Mouse (Mus musculus): ENCODE data around the gene Ankrd52. TPM values are rescaled to one million over a fixed set of nuclear protein-coding genes. Genes with fewer than 3 reads are reported as not detected.

Ankrd52 gene
- polyA plus RNA-seq, 1 experiment = 7.0 TPM

DNA sequence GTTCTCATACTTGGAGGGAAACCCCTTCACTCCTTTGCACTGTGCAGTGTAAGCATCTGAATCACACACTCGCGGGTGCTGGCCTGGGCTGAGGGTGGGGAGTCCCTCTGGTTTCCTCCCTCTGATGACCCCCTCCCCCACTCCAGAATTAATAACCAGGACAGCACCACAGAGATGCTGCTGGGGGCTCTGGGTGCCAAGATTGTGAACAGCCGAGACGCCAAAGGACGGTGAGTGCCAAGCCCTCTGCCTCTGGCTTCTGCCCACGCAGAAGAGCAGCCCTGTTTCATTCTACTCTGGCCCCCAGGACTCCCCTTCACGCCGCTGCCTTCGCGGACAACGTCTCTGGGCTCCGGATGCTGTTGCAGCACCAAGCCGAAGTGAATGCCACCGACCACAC lies 12.0 kb downstream of the Ankrd52 start:
- no peak overlapping the region for H3K27ac ChIP-seq (ENCODE audit: control insufficient read depth, insufficient read depth, low read depth, low read length)
- H3K27me3 ChIP-seq (ENCODE audit: control insufficient read depth, insufficient read depth, low read length) = no peaks in the 10 kb centered on the region
- peaks cover 3% of the 10 kb centered on the region for H3K4me1 ChIP-seq (ENCODE audit: control insufficient read depth, insufficient read depth, low read length)
- TF ChIP-seq CTCF (IDR thresholded peaks at IDR 0.05; ENCODE audit: control insufficient read depth, insufficient read depth, insufficient replicate concordance, low read depth, low read length) (no peak), POLR2A (IDR thresholded peaks at IDR 0.05; ENCODE audit: control insufficient read depth, low read depth, low read length) (no peak)
- H3K36me3 ChIP-seq (ENCODE audit: control insufficient read depth, insufficient read depth, low read length) = no peaks in the 10 kb centered on the region
- H3K4me3 ChIP-seq (ENCODE audit: control insufficient read depth, low read depth, low read length) = no peak overlapping the region

DNA sequence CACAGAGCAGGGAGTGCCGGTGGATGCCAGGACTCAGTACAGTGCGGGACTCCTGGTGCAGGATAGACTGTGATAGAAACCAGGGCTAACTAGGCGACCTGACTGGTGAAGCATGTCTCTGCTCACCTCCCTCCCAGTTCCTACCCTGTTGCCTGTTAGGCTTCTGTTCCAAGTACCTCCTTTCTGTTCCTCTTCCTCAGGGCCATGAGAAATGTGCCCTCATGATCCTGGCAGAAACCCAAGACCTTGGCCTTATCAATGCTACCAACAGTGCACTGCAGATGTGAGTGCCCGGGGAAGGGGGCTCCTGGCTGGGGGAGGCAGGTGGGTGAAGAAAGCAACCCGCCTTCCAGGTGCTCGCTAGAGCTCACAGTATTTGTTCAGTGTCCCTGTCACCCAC lies 12.7 kb downstream of the Ankrd52 start:
- Histone ChIP-seq H3K4me3 (ENCODE audit: control insufficient read depth, low read depth, low read length) (no peak overlapping the region), H3K27me3 (ENCODE audit: control insufficient read depth, insufficient read depth, low read length) (no peaks in the 10 kb centered on the region), H3K36me3 (ENCODE audit: control insufficient read depth, insufficient read depth, low read length) (no peaks in the 10 kb centered on the region), H3K4me1 (ENCODE audit: control insufficient read depth, insufficient read depth, low read length) (peaks cover 3% of the 10 kb centered on the region), H3K27ac (ENCODE audit: control insufficient read depth, insufficient read depth, low read depth, low read length) (no peak overlapping the region)
- TF ChIP-seq POLR2A (IDR thresholded peaks at IDR 0.05; ENCODE audit: control insufficient read depth, low read depth, low read length) = no peak
- no peak for TF ChIP-seq CTCF (IDR thresholded peaks at IDR 0.05; ENCODE audit: control insufficient read depth, insufficient read depth, insufficient replicate concordance, low read depth, low read length)

DNA sequence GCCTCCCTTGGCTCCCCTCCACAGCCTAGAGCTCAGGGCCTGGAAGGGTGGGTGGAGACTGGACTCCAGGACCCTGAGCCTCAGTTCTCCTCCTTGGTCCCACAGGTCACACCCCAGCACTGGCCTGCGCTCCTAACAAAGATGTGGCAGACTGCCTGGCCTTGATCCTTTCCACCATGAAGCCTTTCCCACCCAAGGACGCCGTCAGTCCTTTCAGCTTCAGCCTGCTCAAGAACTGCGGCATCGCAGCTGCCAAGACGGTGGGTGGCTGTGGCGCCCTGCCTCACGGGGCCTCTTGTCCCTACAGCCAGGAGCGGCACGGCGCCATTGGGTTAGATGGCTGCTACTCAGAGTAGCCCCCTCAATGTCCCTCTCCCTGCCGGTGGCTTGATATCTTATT lies 13.5 kb downstream of the Ankrd52 start:
- Histone ChIP-seq H3K4me3 (ENCODE audit: control insufficient read depth, low read depth, low read length) (no peak overlapping the region), H3K27me3 (ENCODE audit: control insufficient read depth, insufficient read depth, low read length) (no peaks in the 10 kb centered on the region), H3K4me1 (ENCODE audit: control insufficient read depth, insufficient read depth, low read length) (peaks cover 3% of the 10 kb centered on the region), H3K36me3 (ENCODE audit: control insufficient read depth, insufficient read depth, low read length) (no peaks in the 10 kb centered on the region), H3K27ac (ENCODE audit: control insufficient read depth, insufficient read depth, low read depth, low read length) (no peak overlapping the region)
- TF ChIP-seq POLR2A (IDR thresholded peaks at IDR 0.05; ENCODE audit: control insufficient read depth, low read depth, low read length) (no peak), CTCF (IDR thresholded peaks at IDR 0.05; ENCODE audit: control insufficient read depth, insufficient read depth, insufficient replicate concordance, low read depth, low read length) (no peak)

DNA sequence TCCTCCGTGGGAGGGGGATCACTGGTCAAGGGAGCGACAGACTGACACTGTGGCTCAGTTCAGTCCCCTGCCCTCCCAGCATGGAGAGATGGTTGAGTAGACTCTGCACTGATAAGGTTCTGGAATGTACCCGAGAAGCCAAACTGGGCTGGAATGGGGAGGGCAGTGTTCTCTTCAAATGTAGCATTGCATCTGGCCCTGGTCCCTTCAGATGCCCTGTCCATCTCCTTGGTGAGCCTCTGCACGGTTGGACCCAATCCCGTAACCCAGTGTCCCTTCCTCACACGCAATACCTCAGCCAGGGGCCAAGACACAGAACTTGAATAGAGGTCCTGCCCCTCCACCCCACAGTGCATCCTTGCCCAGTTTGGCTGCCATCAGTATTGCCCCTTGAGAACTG lies 14.9 kb downstream of the Ankrd52 start:
- Histone ChIP-seq H3K4me1 (ENCODE audit: control insufficient read depth, insufficient read depth, low read length) (peaks cover 3% of the 10 kb centered on the region), H3K36me3 (ENCODE audit: control insufficient read depth, insufficient read depth, low read length) (no peaks in the 10 kb centered on the region), H3K27me3 (ENCODE audit: control insufficient read depth, insufficient read depth, low read length) (no peaks in the 10 kb centered on the region), H3K27ac (ENCODE audit: control insufficient read depth, insufficient read depth, low read depth, low read length) (no peak overlapping the region), H3K4me3 (ENCODE audit: control insufficient read depth, low read depth, low read length) (no peak overlapping the region)
- TF ChIP-seq POLR2A (IDR thresholded peaks at IDR 0.05; ENCODE audit: control insufficient read depth, low read depth, low read length) = no peak
- TF ChIP-seq CTCF (IDR thresholded peaks at IDR 0.05; ENCODE audit: control insufficient read depth, insufficient read depth, insufficient replicate concordance, low read depth, low read length) = no peak

DNA sequence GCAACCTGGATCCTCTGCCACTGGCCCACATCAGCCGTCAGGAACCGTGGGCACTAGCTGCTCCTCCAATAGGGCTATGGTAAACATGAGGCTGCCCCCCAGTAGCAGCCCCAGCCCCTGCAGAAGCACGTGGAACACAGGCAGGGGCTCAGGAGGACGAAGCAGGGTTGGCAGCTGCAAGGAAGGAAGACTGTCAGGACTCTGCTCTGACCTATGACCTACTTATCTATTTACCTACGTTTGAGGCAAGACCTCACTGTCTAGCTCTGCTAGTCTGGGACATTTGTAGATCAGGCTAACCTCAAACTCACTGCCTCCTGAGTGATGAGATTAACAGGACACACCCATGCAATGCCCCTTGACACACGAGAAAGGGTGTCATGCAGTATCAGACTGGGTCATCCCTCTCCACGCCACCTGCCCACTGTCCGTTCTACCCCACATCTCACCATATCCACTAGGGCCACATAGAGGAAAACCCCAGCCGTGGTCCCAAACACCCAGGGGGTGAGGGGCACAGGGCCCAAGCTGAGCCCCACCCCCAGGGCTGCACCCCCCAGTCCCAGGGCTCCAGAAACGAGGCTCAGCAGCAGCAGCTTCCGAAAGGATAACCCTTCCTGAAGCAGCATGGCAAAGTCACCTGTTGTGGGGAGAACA lies 19.2 kb downstream of the Ankrd52 start:
- no peak overlapping the region for H3K4me3 ChIP-seq (ENCODE audit: control insufficient read depth, low read depth, low read length)
- no peaks in the 10 kb centered on the region for H3K36me3 ChIP-seq (ENCODE audit: control insufficient read depth, insufficient read depth, low read length)
- TF ChIP-seq POLR2A (IDR thresholded peaks at IDR 0.05; ENCODE audit: control insufficient read depth, low read depth, low read length) (no peak), CTCF (IDR thresholded peaks at IDR 0.05; ENCODE audit: control insufficient read depth, insufficient read depth, insufficient replicate concordance, low read depth, low read length) (no peak)
- H3K4me1 ChIP-seq (ENCODE audit: control insufficient read depth, insufficient read depth, low read length) = peaks cover 3% of the 10 kb centered on the region
- H3K27ac ChIP-seq (ENCODE audit: control insufficient read depth, insufficient read depth, low read depth, low read length) = no peak overlapping the region
- no peaks in the 10 kb centered on the region for H3K27me3 ChIP-seq (ENCODE audit: control insufficient read depth, insufficient read depth, low read length)

DNA sequence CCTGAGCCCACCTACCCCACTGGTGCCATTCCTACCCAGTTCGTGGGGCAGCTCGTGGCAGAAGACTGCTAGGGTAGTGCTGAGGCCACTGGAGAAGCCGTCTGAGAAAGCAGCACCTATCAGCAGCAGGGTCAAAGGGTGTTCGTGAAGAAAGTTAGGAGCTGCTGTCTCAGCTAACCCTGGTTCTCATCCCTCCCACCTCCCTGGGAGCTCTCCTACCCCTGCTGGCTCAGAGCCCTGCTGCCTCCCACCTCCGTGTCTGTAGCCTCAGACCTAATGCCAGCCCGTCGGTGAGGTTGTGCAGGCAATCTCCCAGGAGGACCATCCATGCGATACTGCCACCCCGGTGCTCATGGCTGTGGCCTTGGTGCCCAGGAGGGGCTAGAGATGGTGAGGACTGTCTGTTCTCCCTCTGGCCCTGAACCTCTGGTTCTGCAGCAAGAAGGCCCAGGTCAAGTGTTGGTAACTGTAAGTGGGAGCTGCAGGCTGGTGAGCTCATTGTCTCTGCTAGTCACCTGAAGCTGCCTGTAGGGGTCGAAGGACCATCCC lies 19.9 kb downstream of the Ankrd52 start:
- Histone ChIP-seq H3K27me3 (ENCODE audit: control insufficient read depth, insufficient read depth, low read length) (no peaks in the 10 kb centered on the region), H3K36me3 (ENCODE audit: control insufficient read depth, insufficient read depth, low read length) (no peaks in the 10 kb centered on the region), H3K4me3 (ENCODE audit: control insufficient read depth, low read depth, low read length) (no peak overlapping the region), H3K27ac (ENCODE audit: control insufficient read depth, insufficient read depth, low read depth, low read length) (no peak overlapping the region), H3K4me1 (ENCODE audit: control insufficient read depth, insufficient read depth, low read length) (peaks cover 3% of the 10 kb centered on the region)
- no peak for TF ChIP-seq POLR2A (IDR thresholded peaks at IDR 0.05; ENCODE audit: control insufficient read depth, low read depth, low read length)
- TF ChIP-seq CTCF (IDR thresholded peaks at IDR 0.05; ENCODE audit: control insufficient read depth, insufficient read depth, insufficient replicate concordance, low read depth, low read length) = no peak

DNA sequence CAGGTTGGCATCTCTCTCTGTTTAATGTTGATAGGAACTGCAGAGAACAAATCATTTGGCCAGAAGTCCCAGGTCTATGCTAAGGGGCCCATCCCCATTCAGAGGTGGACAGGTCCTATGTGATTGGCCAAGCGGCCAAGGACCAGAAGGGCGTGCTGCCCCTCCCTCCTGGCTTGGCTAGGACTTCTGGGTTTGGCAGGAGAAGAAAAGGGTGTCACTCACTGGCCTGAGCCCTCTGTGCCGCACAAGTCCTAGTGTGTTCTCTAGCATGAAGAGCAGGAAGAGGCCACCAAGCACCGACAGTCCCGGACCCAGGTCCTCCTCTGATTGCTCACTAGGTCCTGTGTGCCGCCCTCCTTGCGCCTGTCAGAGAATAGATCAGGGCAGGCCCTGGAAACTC lies 20.6 kb downstream of the Ankrd52 start:
- TF ChIP-seq POLR2A (IDR thresholded peaks at IDR 0.05; ENCODE audit: control insufficient read depth, low read depth, low read length) = no peak
- no peak for TF ChIP-seq CTCF (IDR thresholded peaks at IDR 0.05; ENCODE audit: control insufficient read depth, insufficient read depth, insufficient replicate concordance, low read depth, low read length)
- Histone ChIP-seq H3K4me3 (ENCODE audit: control insufficient read depth, low read depth, low read length) (no peak overlapping the region), H3K4me1 (ENCODE audit: control insufficient read depth, insufficient read depth, low read length) (no peaks in the 10 kb centered on the region; the same call in 1 of the 2 replicates), H3K27ac (ENCODE audit: control insufficient read depth, insufficient read depth, low read depth, low read length) (no peak overlapping the region), H3K27me3 (ENCODE audit: control insufficient read depth, insufficient read depth, low read length) (no peaks in the 10 kb centered on the region), H3K36me3 (ENCODE audit: control insufficient read depth, insufficient read depth, low read length) (no peaks in the 10 kb centered on the region)
